Mouse (Mus musculus): ENCODE measurements around the gene Fibcd1. TPM values are rescaled to one million over a fixed set of nuclear protein-coding genes. Genes with fewer than 3 reads are reported as not detected.

Fibcd1 gene
- 0.16 and 0.20 TPM in 2 replicates for polyA plus RNA-seq (2012; rRNA removed)

- Histone ChIP-seq H3K36me3 (ENCODE audit: control insufficient read depth, insufficient read depth, low read length) (no peaks in the 10 kb centered on the region), H3K27me3 (ENCODE audit: control insufficient read depth, insufficient read depth, low read length) (peaks cover 24% of the 10 kb centered on the region), H3K4me3 (ENCODE audit: extremely low read depth, insufficient read depth, insufficient read length) (peak within 1 kb of the TSS; percentile 33; the same call in 1 of the 2 replicates), H3K4me1 (ENCODE audit: control insufficient read depth, insufficient read depth, insufficient read length) (peaks cover 9% of the 10 kb centered on the region; the same call in 1 of the 2 replicates), H3K27ac (ENCODE audit: insufficient read depth, low read length) (no peak within 1 kb of the TSS)
- 2% methylated on average over 70 of the region's 88 CpGs for WGBS
- TF ChIP-seq POLR2A (IDR thresholded peaks at IDR 0.05; ENCODE audit: low read depth, low read length): no peak
- no peak for TF ChIP-seq CTCF (IDR thresholded peaks at IDR 0.05; ENCODE audit: extremely low read depth, insufficient read depth, insufficient read length, insufficient replicate concordance)
- no peak for DNase-seq (ENCODE audit: low read depth in 1 of 2, low spot score in 2 of 2)
These were observed at the start of gene Fibcd1 for GRCm38 (mm10) chr2:31845896-31846691. Fibcd1 (minus strand) TSS chr2:31846005.

- Histone ChIP-seq H3K4me3 (ENCODE audit: extremely low read depth, insufficient read depth, insufficient read length) (no peak overlapping the region), H3K4me1 (ENCODE audit: control insufficient read depth, insufficient read depth, insufficient read length) (no peaks in the 10 kb centered on the region), H3K27me3 (ENCODE audit: control insufficient read depth, insufficient read depth, low read length) (no peaks in the 10 kb centered on the region), H3K27ac (ENCODE audit: insufficient read depth, low read length) (no peak overlapping the region), H3K36me3 (ENCODE audit: control insufficient read depth, insufficient read depth, low read length) (no peaks in the 10 kb centered on the region)
- DNase-seq (ENCODE audit: low read depth in 1 of 2, low spot score in 2 of 2): no peak
- TF ChIP-seq POLR2A (IDR thresholded peaks at IDR 0.05; ENCODE audit: low read depth, low read length) (no peak), CTCF (IDR thresholded peaks at IDR 0.05; ENCODE audit: extremely low read depth, insufficient read depth, insufficient read length, insufficient replicate concordance) (no peak)
- 88% methylated on average over 13 of the region's 13 CpGs for WGBS
These were observed 48.5 kb upstream of the Fibcd1 start for GRCm38 (mm10) chr2:31894221-31894870.

GRCm38 (mm10) chr2:31893110-31893669 lies 47.4 kb upstream of the Fibcd1 start:
- WGBS: 85% methylated on average over 10 of the region's 10 CpGs
- no peak for TF ChIP-seq CTCF (IDR thresholded peaks at IDR 0.05; ENCODE audit: extremely low read depth, insufficient read depth, insufficient read length, insufficient replicate concordance)
- no peak for TF ChIP-seq POLR2A (IDR thresholded peaks at IDR 0.05; ENCODE audit: low read depth, low read length)
- Histone ChIP-seq H3K4me3 (ENCODE audit: extremely low read depth, insufficient read depth, insufficient read length) (no peak overlapping the region), H3K36me3 (ENCODE audit: control insufficient read depth, insufficient read depth, low read length) (no peaks in the 10 kb centered on the region), H3K4me1 (ENCODE audit: control insufficient read depth, insufficient read depth, insufficient read length) (no peaks in the 10 kb centered on the region), H3K27ac (ENCODE audit: insufficient read depth, low read length) (no peak overlapping the region), H3K27me3 (ENCODE audit: control insufficient read depth, insufficient read depth, low read length) (no peaks in the 10 kb centered on the region)
- no peak for DNase-seq (ENCODE audit: low read depth in 1 of 2, low spot score in 2 of 2)

- 94% methylated on average over 2 of the region's 2 CpGs for WGBS
- Histone ChIP-seq H3K27me3 (ENCODE audit: control insufficient read depth, insufficient read depth, low read length) (peaks cover 6% of the 10 kb centered on the region; the same call in 1 of the 2 replicates), H3K4me3 (ENCODE audit: extremely low read depth, insufficient read depth, insufficient read length) (no peak overlapping the region), H3K27ac (ENCODE audit: insufficient read depth, low read length) (no peak overlapping the region), H3K4me1 (ENCODE audit: control insufficient read depth, insufficient read depth, insufficient read length) (no peaks in the 10 kb centered on the region), H3K36me3 (ENCODE audit: control insufficient read depth, insufficient read depth, low read length) (no peaks in the 10 kb centered on the region)
- DNase-seq (ENCODE audit: low read depth in 1 of 2, low spot score in 2 of 2): no peak
- TF ChIP-seq CTCF (IDR thresholded peaks at IDR 0.05; ENCODE audit: extremely low read depth, insufficient read depth, insufficient read length, insufficient replicate concordance) (no peak), POLR2A (IDR thresholded peaks at IDR 0.05; ENCODE audit: low read depth, low read length) (no peak)
These were observed 45.4 kb upstream of the Fibcd1 start for GRCm38 (mm10) chr2:31891219-31891618.

- peaks cover 6% of the 10 kb centered on the region; the same call in 1 of the 2 replicates for H3K27me3 ChIP-seq (ENCODE audit: control insufficient read depth, insufficient read depth, low read length)
- TF ChIP-seq CTCF (IDR thresholded peaks at IDR 0.05; ENCODE audit: extremely low read depth, insufficient read depth, insufficient read length, insufficient replicate concordance): no peak
- 40% methylated on average over 1 of the region's 1 CpGs for WGBS
- H3K4me1 ChIP-seq (ENCODE audit: control insufficient read depth, insufficient read depth, insufficient read length): no peaks in the 10 kb centered on the region
- H3K36me3 ChIP-seq (ENCODE audit: control insufficient read depth, insufficient read depth, low read length): no peaks in the 10 kb centered on the region
- no peak overlapping the region for H3K27ac ChIP-seq (ENCODE audit: insufficient read depth, low read length)
- no peak for DNase-seq (ENCODE audit: low read depth in 1 of 2, low spot score in 2 of 2)
- H3K4me3 ChIP-seq (ENCODE audit: extremely low read depth, insufficient read depth, insufficient read length): no peak overlapping the region
These were observed 43.1 kb upstream of the Fibcd1 start for GRCm38 (mm10) chr2:31888871-31889270.

GRCm38 (mm10) chr2:31887030-31887429 lies 41.2 kb upstream of the Fibcd1 start, which contains the start of gene Lamc3:
Lamc3 (plus strand) TSS chr2:31887291.
- no peaks in the 10 kb centered on the region for H3K36me3 ChIP-seq (ENCODE audit: control insufficient read depth, insufficient read depth, low read length)
- H3K4me1 ChIP-seq (ENCODE audit: control insufficient read depth, insufficient read depth, insufficient read length): no peaks in the 10 kb centered on the region
- TF ChIP-seq CTCF (IDR thresholded peaks at IDR 0.05; ENCODE audit: extremely low read depth, insufficient read depth, insufficient read length, insufficient replicate concordance) (peak; percentile 27; the same call in 1 of the 2 replicates), POLR2A (IDR thresholded peaks at IDR 0.05; ENCODE audit: low read depth, low read length) (no peak)
- H3K27ac ChIP-seq (ENCODE audit: insufficient read depth, low read length): no peak within 1 kb of the TSS
- H3K27me3 ChIP-seq (ENCODE audit: control insufficient read depth, insufficient read depth, low read length): peaks cover 6% of the 10 kb centered on the region; the same call in 1 of the 2 replicates
- no peak for DNase-seq (ENCODE audit: low read depth in 1 of 2, low spot score in 2 of 2)
- H3K4me3 ChIP-seq (ENCODE audit: extremely low read depth, insufficient read depth, insufficient read length): no peak within 1 kb of the TSS; the same call in 1 of the 2 replicates
- 7% methylated on average over 26 of the region's 26 CpGs for WGBS

All from spleen, adult 2 months (tissue).